22 mouse cellular contexts compared by ENCODE assay signal in genomic region chr17:63273353-63273752, GRCm38 (mm10).
A peak's percentile ranks its signal among the peaks of the same experiment; 100 is the strongest.
DNase-seq lines count a peak whose midpoint lies in the region; ATAC-seq lines count a peak whose summit lies in the region.
"Had no signal": no experiment of that assay in that cellular context is flagged by ENCODE, and none has a peak within 500 bp of the region (broad histone marks: within the 10 kb centered on the region; RNA-seq: fewer than 3 reads in every experiment).

No protein-coding gene starts in this region.

- H3K36me3 ChIP-seq in hindbrain, embryonic 14.5 days (replicated peaks; ENCODE audit: control insufficient read depth, insufficient read depth): no peaks in the 10 kb centered on the region
- H3K36me3 ChIP-seq in hindbrain, embryonic 11.5 days (ENCODE audit: control insufficient read depth, insufficient read depth, low read length): no peaks in the 10 kb centered on the region
- H3K36me3 ChIP-seq in neural tube, embryonic 13.5 days: no peaks in the 10 kb centered on the region
- no peaks in the 10 kb centered on the region for H3K36me3 ChIP-seq in neural tube, embryonic 15.5 days
- H3K36me3 ChIP-seq: embryonic facial prominence, embryonic 12.5 days; embryonic facial prominence, embryonic 15.5 days; heart, embryonic 10.5 days; heart, embryonic 13.5 days had no signal

- no peak overlapping the region for H3K9ac ChIP-seq in hindbrain, embryonic 14.5 days
- no peak overlapping the region for H3K9ac ChIP-seq in hindbrain, embryonic 11.5 days (ENCODE audit: low read depth, low read length)
- no peak overlapping the region for H3K9ac ChIP-seq in neural tube, embryonic 13.5 days
- H3K9ac ChIP-seq in neural tube, embryonic 15.5 days (replicated peaks): no peak overlapping the region
- H3K9ac ChIP-seq: embryonic facial prominence, embryonic 12.5 days; embryonic facial prominence, embryonic 15.5 days; heart, embryonic 13.5 days had no signal

- H3K9me3 ChIP-seq in hindbrain, embryonic 14.5 days (ENCODE audit: control insufficient read depth, low read length): no peaks in the 10 kb centered on the region
- no peaks in the 10 kb centered on the region for H3K9me3 ChIP-seq in hindbrain, embryonic 11.5 days (ENCODE audit: control insufficient read depth, low read length)
- H3K9me3 ChIP-seq in neural tube, embryonic 13.5 days: no peaks in the 10 kb centered on the region
- H3K9me3 ChIP-seq in neural tube, embryonic 15.5 days (replicated peaks): no peaks in the 10 kb centered on the region
- H3K9me3 ChIP-seq: embryonic facial prominence, embryonic 12.5 days; embryonic facial prominence, embryonic 15.5 days; heart, embryonic 10.5 days; heart, embryonic 13.5 days had no signal

- peak; percentile 13; the same call in 1 of the 2 replicates for ATAC-seq in hindbrain, embryonic 14.5 days (ENCODE audit: low FRiP score)
- no peak for ATAC-seq in hindbrain, embryonic 11.5 days (ENCODE audit: low FRiP score)
- peak; percentile 37; the same call in 1 of the 2 replicates for ATAC-seq in neural tube, embryonic 13.5 days (ENCODE audit: low read depth)
- ATAC-seq in neural tube, embryonic 15.5 days (ENCODE audit: low FRiP score): 0 out of 2 replicates have a peak, but pooled peaks have one; percentile 39
- ATAC-seq: CD4-positive, CD25-positive, alpha-beta regulatory T cell, adult 4 months; inflammation-experienced regulatory T-cells, adult 6 months; intestine, embryonic 16.5 days had no signal

- no peak overlapping the region; the same call in 1 of the 2 replicates for H3K27ac ChIP-seq in hindbrain, embryonic 14.5 days
- no peak overlapping the region for H3K27ac ChIP-seq in hindbrain, embryonic 11.5 days (ENCODE audit: low read depth, low read length)
- H3K27ac ChIP-seq in neural tube, embryonic 13.5 days (replicated peaks): peak overlapping the region; percentile 75
- 0 out of 2 replicates have a peak overlapping the region, but pooled peaks have one; percentile 48 for H3K27ac ChIP-seq in neural tube, embryonic 15.5 days (replicated peaks)
- H3K27ac ChIP-seq: embryonic facial prominence, embryonic 12.5 days; embryonic facial prominence, embryonic 15.5 days; heart, adult 2 months; heart, embryonic 10.5 days; heart, embryonic 13.5 days had no signal

- no peak overlapping the region for H3K4me2 ChIP-seq in hindbrain, embryonic 14.5 days (replicated peaks)
- no peak overlapping the region for H3K4me2 ChIP-seq in hindbrain, embryonic 11.5 days (replicated peaks; ENCODE audit: low read depth, low read length)
- H3K4me2 ChIP-seq in neural tube, embryonic 13.5 days: no peak overlapping the region
- H3K4me2 ChIP-seq in neural tube, embryonic 15.5 days: no peak overlapping the region
- H3K4me2 ChIP-seq: embryonic facial prominence, embryonic 12.5 days; embryonic facial prominence, embryonic 15.5 days; heart, embryonic 13.5 days had no signal

- no peak for DNase-seq in hindbrain, embryonic 14.5 days (ENCODE audit: low spot score)
- DNase-seq in hindbrain, embryonic 11.5 days (ENCODE audit: low spot score): no peak
- no peak for DNase-seq in neural tube, embryonic 10.5 days (ENCODE audit: extremely low spot score, low spot score)
- no peak for DNase-seq in layer of hippocampus, adult 9-11 months
- DNase-seq: adrenal gland, postnatal 14 days; cerebellum, adult 11 months; cerebellum, adult 2 months; cerebellum, adult 9-11 months; cerebellum, postnatal 25 days; gastrocnemius, postnatal 14 days; heart, adult 2 months; heart, postnatal 14 days; heart, postnatal 4 days had no signal

- no peaks in the 10 kb centered on the region for H3K27me3 ChIP-seq in hindbrain, embryonic 14.5 days (ENCODE audit: control insufficient read depth, insufficient read depth, low read length)
- H3K27me3 ChIP-seq in hindbrain, embryonic 11.5 days (ENCODE audit: control insufficient read depth, insufficient read depth, low read length): no peaks in the 10 kb centered on the region
- no peaks in the 10 kb centered on the region for H3K27me3 ChIP-seq in neural tube, embryonic 13.5 days
- no peaks in the 10 kb centered on the region for H3K27me3 ChIP-seq in neural tube, embryonic 15.5 days (replicated peaks)
- H3K27me3 ChIP-seq: embryonic facial prominence, embryonic 12.5 days; embryonic facial prominence, embryonic 15.5 days; heart, embryonic 13.5 days had no signal

- no peaks in the 10 kb centered on the region for H3K4me1 ChIP-seq in hindbrain, embryonic 14.5 days (replicated peaks; ENCODE audit: control insufficient read depth, insufficient read depth, low read length)
- no peaks in the 10 kb centered on the region for H3K4me1 ChIP-seq in hindbrain, embryonic 11.5 days (replicated peaks; ENCODE audit: control insufficient read depth, insufficient read depth, low read length)
- H3K4me1 ChIP-seq in neural tube, embryonic 13.5 days (replicated peaks): peaks cover 9% of the 10 kb centered on the region
- peaks cover 15% of the 10 kb centered on the region for H3K4me1 ChIP-seq in neural tube, embryonic 15.5 days
- H3K4me1 ChIP-seq: embryonic facial prominence, embryonic 15.5 days had no signal

- WGBS in hindbrain, embryonic 14.5 days: 85% methylated on average over 2 of the region's 2 CpGs
- 86% methylated on average over 2 of the region's 2 CpGs for WGBS in hindbrain, embryonic 11.5 days
- WGBS in neural tube, embryonic 13.5 days: 75% methylated on average over 2 of the region's 2 CpGs
- 65% methylated on average over 2 of the region's 2 CpGs for WGBS in neural tube, embryonic 15.5 days

- no peak overlapping the region for H3K4me3 ChIP-seq in hindbrain, embryonic 14.5 days (replicated peaks; ENCODE audit: low read length)
- no peak overlapping the region for H3K4me3 ChIP-seq in hindbrain, embryonic 11.5 days (ENCODE audit: low read depth, low read length)
- no peak overlapping the region for H3K4me3 ChIP-seq in neural tube, embryonic 13.5 days
- H3K4me3 ChIP-seq in neural tube, embryonic 15.5 days (replicated peaks): no peak overlapping the region
- H3K4me3 ChIP-seq: embryonic facial prominence, embryonic 12.5 days; embryonic facial prominence, embryonic 15.5 days; heart, adult 2 months; heart, embryonic 10.5 days; heart, embryonic 13.5 days had no signal

Comparison
In these comparisons a context has a peak if more than half of its experiments do, and no peak if none do; other contexts are left out.
1. H3K27ac ChIP-seq: peak in neural tube, embryonic 13.5 days (single experiment) and neural tube, embryonic 15.5 days (single experiment); none in hindbrain, embryonic 14.5 days (single experiment) and hindbrain, embryonic 11.5 days (single experiment).